Mouse (Mus musculus): Measurements from ENCODE around the gene Upk2. TPM values are rescaled to one million over a fixed set of nuclear protein-coding genes. Genes with fewer than 3 reads are reported as not detected.
"Not testable (repeated sequence)": the region's sequence is repeated elsewhere in the genome, so short reads cannot be mapped to it uniquely, and the experiment has no call there.

Gene Upk2
- total and polyA plus RNA-seq, 3 experiments = not detected

DNA sequence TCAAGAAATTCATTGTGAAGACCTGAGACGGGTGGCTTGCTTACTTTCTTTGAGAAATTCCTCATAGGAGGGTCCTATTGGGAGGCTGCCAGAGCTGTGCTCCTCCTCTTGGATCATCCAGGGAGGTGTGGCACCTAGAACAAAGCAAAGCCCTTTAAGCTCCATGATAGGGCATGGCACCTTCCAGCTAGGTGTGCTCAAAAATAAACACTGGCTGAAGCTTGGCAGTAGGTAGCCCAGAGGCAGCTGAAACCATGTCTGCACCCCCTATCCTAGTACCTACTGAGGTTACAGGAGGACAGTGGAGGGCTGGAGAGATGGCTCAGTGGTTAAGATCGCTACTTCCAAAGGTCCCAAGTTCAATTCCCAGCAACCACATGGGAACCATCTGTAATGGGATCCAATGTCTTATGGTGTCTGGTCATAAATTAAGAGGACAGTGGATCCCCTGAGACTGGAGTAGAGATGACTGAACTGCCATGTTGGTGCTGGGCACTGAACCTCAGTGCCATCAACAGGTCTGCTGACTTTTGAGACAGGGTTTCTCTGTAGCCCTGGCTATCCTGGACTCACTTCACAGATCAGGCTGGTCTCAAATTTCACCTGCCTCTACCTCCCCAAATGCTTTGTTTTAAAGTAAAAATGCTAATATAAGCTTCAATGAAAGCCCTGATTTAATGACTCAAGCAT is 44.0 kb downstream of the Upk2 start:
- Histone ChIP-seq H3K4me1 (ENCODE audit: control insufficient read depth in 1 of 2, insufficient read depth in 2 of 2) (peaks cover 5 to 36% of the 10 kb centered on the region in 2 experiments; a peak in 3 of 4 replicates), H3K27me3 (replicated peaks) (no peaks in the 10 kb centered on the region), H3K36me3 (replicated peaks in 1 of 2; ENCODE audit: control insufficient read depth in 1 of 2, insufficient read depth in 1 of 2, low read length in 1 of 2) (peaks cover 54 to 68% of the 10 kb centered on the region in 2 experiments), H3K4me2 (ENCODE audit: insufficient read depth, low read depth, poor library complexity, severe bottlenecking) (no peak overlapping the region), H3K9me3 (replicated peaks; ENCODE audit: low read length) (no peaks in the 10 kb centered on the region), H3K27ac (ENCODE audit: insufficient read depth, low read depth) (no peak overlapping the region), H3K9ac (ENCODE audit: insufficient read depth, low read depth) (no peak overlapping the region), H3K79me2 (replicated peaks; ENCODE audit: control insufficient read depth, extremely low read depth, insufficient read depth, poor library complexity, severe bottlenecking) (peaks cover 35% of the 10 kb centered on the region), H3K4me3 (replicated peaks in 1 of 3; ENCODE audit: low read depth in 2 of 3, low read length in 2 of 3, poor library complexity in 1 of 3) (no peak overlapping the region)
- dilution Hi-C loops (cut with MboI; ENCODE audit: extremely low pct_ligation_motif_present, extremely low pct_unique_long_range_greater_than_20kb, low sequenced_read_pairs) = no loop called here
- in situ Hi-C loops (cut with MboI; ENCODE audit: low pct_ligation_motif_present, low pct_unique_long_range_greater_than_20kb, low sequenced_read_pairs) = no loop called here
- no peak for DNase-seq (ENCODE audit: extremely low read depth)
- 0 out of 2 replicates have a peak, but pooled peaks have one; percentile 35 for TF ChIP-seq CHD2 (IDR thresholded peaks at IDR 0.05; ENCODE audit: low read length)
- TF ChIP-seq POLR2A (IDR thresholded peaks at IDR 0.05; ENCODE audit: low read depth, low read length) = peak; percentile 58
- no peak for TF ChIP-seq IRF4 (IDR thresholded peaks at IDR 0.05; ENCODE audit: low read depth, low read length)
- TF ChIP-seq ZKSCAN1 (IDR thresholded peaks at IDR 0.05; ENCODE audit: borderline replicate concordance, low read depth, low read length) = no peak
- peak; percentile 29; the same call in 1 of the 2 replicates for TF ChIP-seq ZMIZ1 (IDR thresholded peaks at IDR 0.05; ENCODE audit: low read depth, low read length)
- no peak for TF ChIP-seq E2F4 (IDR thresholded peaks at IDR 0.05; ENCODE audit: insufficient replicate concordance, low read depth, low read length)

DNA sequence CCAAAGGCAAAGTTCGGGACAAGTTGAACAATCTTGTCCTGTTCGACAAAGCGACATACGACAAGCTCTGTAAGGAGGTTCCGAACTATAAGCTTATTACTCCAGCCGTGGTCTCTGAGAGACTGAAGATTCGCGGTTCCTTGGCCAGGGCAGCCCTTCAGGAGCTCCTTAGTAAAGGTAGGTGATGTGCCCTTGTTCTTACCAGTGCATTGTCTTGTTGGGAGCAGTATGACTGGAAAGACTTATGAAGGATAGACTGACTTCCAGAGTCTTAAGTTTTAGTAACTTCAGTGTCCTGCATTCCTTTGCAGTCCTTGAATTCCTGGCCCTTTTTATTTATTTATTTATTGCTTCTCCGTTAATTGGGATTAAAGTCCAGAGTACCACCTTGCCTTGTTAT is 46.1 kb downstream of the Upk2 start:
- Histone ChIP-seq H3K4me1 (ENCODE audit: control insufficient read depth in 1 of 2, insufficient read depth in 2 of 2) (peaks cover 11 to 53% of the 10 kb centered on the region in 2 experiments), H3K36me3 (replicated peaks in 1 of 2; ENCODE audit: control insufficient read depth in 1 of 2, insufficient read depth in 1 of 2, low read length in 1 of 2) (peaks cover 56 to 71% of the 10 kb centered on the region in 2 experiments), H3K79me2 (replicated peaks; ENCODE audit: control insufficient read depth, extremely low read depth, insufficient read depth, poor library complexity, severe bottlenecking) (peaks cover 39% of the 10 kb centered on the region), H3K4me2 (ENCODE audit: insufficient read depth, low read depth, poor library complexity, severe bottlenecking) (peak overlapping the region; percentile 77), H3K9ac (ENCODE audit: insufficient read depth, low read depth) (peak overlapping the region; percentile 95), H3K4me3 (replicated peaks in 1 of 3; ENCODE audit: low read depth in 2 of 3, low read length in 2 of 3, poor library complexity in 1 of 3) (peak overlapping the region; percentile 91 to 95 (median 95))
- TF ChIP-seq POLR2AphosphoS2 (IDR thresholded peaks at IDR 0.05; ENCODE audit: low read depth, low read length) (peak; percentile 76), MXI1 (IDR thresholded peaks at IDR 0.05; ENCODE audit: low read depth, low read length) (0 out of 2 replicates have a peak, but pooled peaks have one; percentile 40), CHD1 (IDR thresholded peaks at IDR 0.05; ENCODE audit: low read depth, low read length) (peak; percentile 67; the same call in 1 of the 2 replicates), ZMIZ1 (IDR thresholded peaks at IDR 0.05; ENCODE audit: low read depth, low read length) (0 out of 2 replicates have a peak, but pooled peaks have one; percentile 46), MYC (IDR thresholded peaks at IDR 0.05; ENCODE audit: low read depth, low read length) (0 out of 2 replicates have a peak, but pooled peaks have one; percentile 30)
- in situ Hi-C loops (cut with MboI; ENCODE audit: low pct_ligation_motif_present, low pct_unique_long_range_greater_than_20kb, low sequenced_read_pairs); H3K27ac ChIP-seq (ENCODE audit: insufficient read depth, low read depth); H3K9me3 ChIP-seq (replicated peaks; ENCODE audit: low read length); DNase-seq (ENCODE audit: extremely low read depth); H3K27me3 ChIP-seq (replicated peaks); dilution Hi-C loops (cut with MboI; ENCODE audit: extremely low pct_ligation_motif_present, extremely low pct_unique_long_range_greater_than_20kb, low sequenced_read_pairs): not testable (repeated sequence)

DNA sequence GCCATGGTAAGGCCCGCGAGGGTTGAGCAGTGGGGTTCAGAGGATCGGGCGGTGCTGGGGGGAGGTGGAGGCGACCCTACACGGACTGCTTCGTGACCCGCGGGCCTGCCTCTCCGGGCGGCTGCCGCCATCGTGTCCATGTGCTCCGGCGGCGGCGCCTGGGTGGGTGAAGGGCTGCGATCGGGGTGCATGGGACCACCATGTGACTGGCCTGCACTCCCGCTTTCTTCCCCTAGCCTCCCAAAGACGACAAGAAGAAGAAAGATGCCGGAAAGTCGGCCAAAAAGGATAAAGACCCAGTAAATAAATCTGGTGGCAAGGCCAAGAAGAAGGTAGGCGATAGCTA is 47.1 kb downstream of the Upk2 start:
- H3K9me3 ChIP-seq (replicated peaks; ENCODE audit: low read length) = no peaks in the 10 kb centered on the region
- H3K36me3 ChIP-seq (replicated peaks in 1 of 2; ENCODE audit: control insufficient read depth in 1 of 2, insufficient read depth in 1 of 2, low read length in 1 of 2) = peaks cover 55 to 71% of the 10 kb centered on the region in 2 experiments
- H3K79me2 ChIP-seq (replicated peaks; ENCODE audit: control insufficient read depth, extremely low read depth, insufficient read depth, poor library complexity, severe bottlenecking) = peaks cover 39% of the 10 kb centered on the region
- peaks cover 11 to 54% of the 10 kb centered on the region in 2 experiments for H3K4me1 ChIP-seq (ENCODE audit: control insufficient read depth in 1 of 2, insufficient read depth in 2 of 2)
- H3K9ac ChIP-seq (ENCODE audit: insufficient read depth, low read depth) = peak overlapping the region; percentile 95
- H3K27me3 ChIP-seq (replicated peaks) = no peaks in the 10 kb centered on the region
- H3K4me3 ChIP-seq (replicated peaks in 1 of 3; ENCODE audit: low read depth in 2 of 3, low read length in 2 of 3, poor library complexity in 1 of 3) = peak overlapping the region; percentile 91 to 95 (median 95)
- in situ Hi-C loops (cut with MboI; ENCODE audit: low pct_ligation_motif_present, low pct_unique_long_range_greater_than_20kb, low sequenced_read_pairs) = no loop called here
- TF ChIP-seq POLR2A (IDR thresholded peaks at IDR 0.05; ENCODE audit: low read depth, low read length) (no peak), MYC (IDR thresholded peaks at IDR 0.05; ENCODE audit: low read depth, low read length) (peak; percentile 79; the same call in 1 of the 2 replicates), NELFE (IDR thresholded peaks at IDR 0.05; ENCODE audit: low read depth, low read length) (peak; percentile 76; the same call in 1 of the 2 replicates), MXI1 (IDR thresholded peaks at IDR 0.05; ENCODE audit: low read depth, low read length) (0 out of 2 replicates have a peak, but pooled peaks have one; percentile 20), MAX (IDR thresholded peaks at IDR 0.05; ENCODE audit: low read length) (peak; percentile 70)
- H3K4me2 ChIP-seq (ENCODE audit: insufficient read depth, low read depth, poor library complexity, severe bottlenecking) = no peak overlapping the region
- DNase-seq (ENCODE audit: extremely low read depth) = no peak
- dilution Hi-C loops (cut with MboI; ENCODE audit: extremely low pct_ligation_motif_present, extremely low pct_unique_long_range_greater_than_20kb, low sequenced_read_pairs) = no loop called here
- H3K27ac ChIP-seq (ENCODE audit: insufficient read depth, low read depth) = peak overlapping the region; percentile 72
